Mouse (Mus musculus): ENCODE measurements at regions not wholly inside any gene's neighbourhood (a gene's known extent, or its start where the extent isn't known, plus 50 kb on each side); places are given as distances from the start of the nearest gene placed in this dataset.

DNA sequence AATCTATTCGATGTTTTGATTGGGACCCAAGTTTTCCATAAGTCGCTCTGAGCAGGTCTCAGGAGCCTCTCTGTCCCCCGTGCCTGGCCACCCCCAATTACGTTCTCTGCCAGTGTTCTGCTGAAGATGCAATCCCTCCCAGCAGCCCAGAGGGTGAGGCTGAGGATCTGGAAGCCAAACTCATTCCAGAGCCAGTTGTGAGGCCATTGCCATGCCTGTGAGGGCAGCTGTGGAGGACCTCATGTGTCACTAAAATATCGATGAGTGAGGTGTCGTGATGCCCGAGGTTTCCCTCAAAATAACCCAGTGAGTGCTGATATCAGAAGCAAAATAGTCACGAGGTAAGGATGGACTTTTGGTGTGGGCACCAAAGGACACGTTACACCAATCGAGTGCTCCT, 93.1 kb upstream of the Mvb12b start:
- Histone ChIP-seq H3K36me3 (ENCODE audit: control insufficient read depth, insufficient read depth, low read length) (no peaks in the 10 kb centered on the region), H3K4me3 (ENCODE audit: control insufficient read depth, insufficient read depth, low read length) (no peak overlapping the region), H3K4me1 (replicated peaks; ENCODE audit: control insufficient read depth, insufficient read depth, low read length) (peaks cover 4% of the 10 kb centered on the region; the same call in 1 of the 2 replicates), H3K27me3 (ENCODE audit: control insufficient read depth, insufficient read depth, low read length) (no peaks in the 10 kb centered on the region), H3K27ac (ENCODE audit: control insufficient read depth, insufficient read depth, low read length) (no peak overlapping the region)
- WGBS, result 90% methylated on average over 10 of the region's 10 CpGs
- TF ChIP-seq CTCF (IDR thresholded peaks at IDR 0.05; ENCODE audit: borderline replicate concordance, control insufficient read depth, extremely low read depth, insufficient read depth, low read length, poor library complexity) (no peak), POLR2A (IDR thresholded peaks at IDR 0.05; ENCODE audit: control insufficient read depth, extremely low read depth, insufficient read depth, low read length, poor library complexity) (no peak)
- DNase-seq, result no peak

DNA sequence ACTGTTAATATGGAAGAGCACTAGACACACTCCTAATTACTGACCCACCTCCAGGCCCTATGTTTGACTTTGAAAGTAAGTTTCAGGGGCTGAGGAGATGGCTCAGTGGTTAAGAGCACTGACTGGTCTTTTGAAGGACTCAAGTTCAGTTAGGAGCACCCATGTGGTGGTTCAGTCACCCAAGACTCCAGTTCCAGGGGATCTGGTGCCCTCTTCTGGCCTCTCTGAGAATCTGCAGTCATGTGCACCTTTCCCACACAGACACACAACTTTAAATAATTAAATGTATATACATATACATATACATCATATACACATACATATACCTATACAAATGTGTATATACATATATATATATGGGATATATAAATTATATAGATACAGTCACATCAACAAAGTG, 91.5 kb upstream of the Mvb12b start:
- no peaks in the 10 kb centered on the region for H3K36me3 ChIP-seq (ENCODE audit: control insufficient read depth, insufficient read depth, low read length)
- no peak overlapping the region for H3K4me3 ChIP-seq (ENCODE audit: control insufficient read depth, insufficient read depth, low read length)
- no peaks in the 10 kb centered on the region for H3K27me3 ChIP-seq (ENCODE audit: control insufficient read depth, insufficient read depth, low read length)
- DNase-seq, result no peak
- TF ChIP-seq POLR2A (IDR thresholded peaks at IDR 0.05; ENCODE audit: control insufficient read depth, extremely low read depth, insufficient read depth, low read length, poor library complexity) (no peak), CTCF (IDR thresholded peaks at IDR 0.05; ENCODE audit: borderline replicate concordance, control insufficient read depth, extremely low read depth, insufficient read depth, low read length, poor library complexity) (no peak)
- no peak overlapping the region for H3K27ac ChIP-seq (ENCODE audit: control insufficient read depth, insufficient read depth, low read length)
- peaks cover 4% of the 10 kb centered on the region; the same call in 1 of the 2 replicates for H3K4me1 ChIP-seq (replicated peaks; ENCODE audit: control insufficient read depth, insufficient read depth, low read length)

DNA sequence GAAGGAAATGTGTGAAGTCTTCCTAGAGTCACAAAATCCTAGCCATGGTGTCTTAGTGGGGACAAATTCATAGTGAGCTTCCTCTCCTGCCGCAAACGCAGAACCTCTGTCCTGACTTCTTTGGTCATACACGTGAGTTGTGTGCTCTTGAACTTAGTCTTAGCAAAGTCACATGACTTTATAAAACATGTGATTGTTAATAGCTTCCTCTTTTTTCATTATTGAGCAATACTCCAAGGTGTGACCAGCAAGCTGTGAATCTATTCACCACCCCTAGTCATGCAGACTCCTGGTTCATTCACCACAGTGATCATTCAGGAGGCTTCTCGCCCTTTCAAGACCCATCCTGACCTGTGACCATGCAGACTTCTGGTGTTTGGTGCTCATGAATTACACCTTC, 90.8 kb upstream of the Mvb12b start:
- H3K27me3 ChIP-seq (ENCODE audit: control insufficient read depth, insufficient read depth, low read length), result no peaks in the 10 kb centered on the region
- no peak overlapping the region for H3K27ac ChIP-seq (ENCODE audit: control insufficient read depth, insufficient read depth, low read length)
- peaks cover 4% of the 10 kb centered on the region; the same call in 1 of the 2 replicates for H3K4me1 ChIP-seq (replicated peaks; ENCODE audit: control insufficient read depth, insufficient read depth, low read length)
- H3K4me3 ChIP-seq (ENCODE audit: control insufficient read depth, insufficient read depth, low read length), result no peak overlapping the region
- no peak for TF ChIP-seq CTCF (IDR thresholded peaks at IDR 0.05; ENCODE audit: borderline replicate concordance, control insufficient read depth, extremely low read depth, insufficient read depth, low read length, poor library complexity)
- H3K36me3 ChIP-seq (ENCODE audit: control insufficient read depth, insufficient read depth, low read length), result no peaks in the 10 kb centered on the region
- 75% methylated on average over 4 of the region's 4 CpGs for WGBS
- no peak for DNase-seq

DNA sequence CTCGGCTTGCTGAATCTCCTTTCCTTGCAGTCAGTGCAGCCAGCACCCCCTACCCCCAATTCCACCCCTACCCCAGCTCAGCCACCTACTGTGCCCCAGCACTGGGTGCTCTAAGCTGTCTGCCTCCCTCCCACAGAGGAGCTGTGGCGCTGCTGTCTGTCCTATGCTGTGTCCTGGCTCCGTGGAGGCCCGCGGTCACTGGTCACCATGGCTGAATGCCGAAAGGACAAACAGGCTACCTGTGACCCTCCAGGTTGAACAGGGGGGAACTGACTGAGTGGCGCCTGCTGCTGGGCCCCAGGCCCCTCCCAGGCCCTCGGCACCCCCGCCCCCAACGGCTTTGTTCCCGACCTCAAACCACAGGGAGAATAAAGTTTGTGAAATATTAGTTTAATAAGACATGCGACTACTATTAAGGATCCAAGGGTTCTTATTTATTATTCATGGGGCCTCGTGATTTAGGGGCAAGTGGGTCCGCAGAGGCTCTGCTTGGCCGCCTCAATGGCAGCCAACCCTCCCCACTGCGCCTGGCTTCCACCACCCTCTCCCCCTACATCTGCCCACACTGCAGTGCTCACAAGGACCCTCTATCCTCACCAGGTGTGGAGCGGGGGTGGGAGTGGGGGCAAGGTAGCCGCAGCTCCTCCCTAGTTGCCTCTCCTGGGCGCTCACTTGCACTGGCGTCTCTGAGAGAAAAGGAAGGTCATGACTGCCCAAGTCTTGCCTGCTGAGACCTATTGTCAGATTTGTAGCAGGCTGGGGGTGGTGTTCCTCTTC, 90.0 kb upstream of the Mvb12b start:
- no peak overlapping the region for H3K27ac ChIP-seq (ENCODE audit: control insufficient read depth, insufficient read depth, low read length)
- DNase-seq, result no peak
- no peaks in the 10 kb centered on the region for H3K36me3 ChIP-seq (ENCODE audit: control insufficient read depth, insufficient read depth, low read length)
- 88% methylated on average over 20 of the region's 20 CpGs for WGBS
- peaks cover 4% of the 10 kb centered on the region; the same call in 1 of the 2 replicates for H3K4me1 ChIP-seq (replicated peaks; ENCODE audit: control insufficient read depth, insufficient read depth, low read length)
- TF ChIP-seq POLR2A (IDR thresholded peaks at IDR 0.05; ENCODE audit: control insufficient read depth, extremely low read depth, insufficient read depth, low read length, poor library complexity) (no peak), CTCF (IDR thresholded peaks at IDR 0.05; ENCODE audit: borderline replicate concordance, control insufficient read depth, extremely low read depth, insufficient read depth, low read length, poor library complexity) (no peak)
- no peak overlapping the region for H3K4me3 ChIP-seq (ENCODE audit: control insufficient read depth, insufficient read depth, low read length)
- H3K27me3 ChIP-seq (ENCODE audit: control insufficient read depth, insufficient read depth, low read length), result no peaks in the 10 kb centered on the region

DNA sequence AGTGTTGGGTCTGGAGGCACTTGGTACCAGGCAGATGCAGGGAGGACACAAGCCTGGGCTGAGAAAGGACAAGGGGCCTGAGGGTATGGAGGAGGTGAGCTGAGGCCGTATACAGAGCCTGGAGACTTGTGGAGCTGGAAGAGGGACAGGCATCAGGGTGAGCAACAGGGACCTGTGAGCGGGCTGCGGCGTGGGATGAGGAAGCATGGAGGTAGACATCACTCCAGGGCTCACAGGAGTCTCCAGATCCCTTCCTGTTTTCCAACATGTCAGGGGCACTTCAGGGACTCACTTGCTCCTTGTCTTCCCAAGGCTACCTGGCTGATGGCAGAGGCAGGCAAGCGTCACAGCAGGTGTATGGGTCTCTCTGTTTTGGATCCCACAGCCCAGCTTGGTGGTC, 89.4 kb upstream of the Mvb12b start:
- no peak for TF ChIP-seq POLR2A (IDR thresholded peaks at IDR 0.05; ENCODE audit: control insufficient read depth, extremely low read depth, insufficient read depth, low read length, poor library complexity)
- TF ChIP-seq CTCF (IDR thresholded peaks at IDR 0.05; ENCODE audit: borderline replicate concordance, control insufficient read depth, extremely low read depth, insufficient read depth, low read length, poor library complexity), result no peak
- H3K27ac ChIP-seq (ENCODE audit: control insufficient read depth, insufficient read depth, low read length), result no peak overlapping the region
- peaks cover 4% of the 10 kb centered on the region; the same call in 1 of the 2 replicates for H3K4me1 ChIP-seq (replicated peaks; ENCODE audit: control insufficient read depth, insufficient read depth, low read length)
- DNase-seq, result no peak
- no peaks in the 10 kb centered on the region for H3K27me3 ChIP-seq (ENCODE audit: control insufficient read depth, insufficient read depth, low read length)
- H3K4me3 ChIP-seq (ENCODE audit: control insufficient read depth, insufficient read depth, low read length), result no peak overlapping the region
- WGBS, result 100% methylated on average over 5 of the region's 5 CpGs
- H3K36me3 ChIP-seq (ENCODE audit: control insufficient read depth, insufficient read depth, low read length), result no peaks in the 10 kb centered on the region

DNA sequence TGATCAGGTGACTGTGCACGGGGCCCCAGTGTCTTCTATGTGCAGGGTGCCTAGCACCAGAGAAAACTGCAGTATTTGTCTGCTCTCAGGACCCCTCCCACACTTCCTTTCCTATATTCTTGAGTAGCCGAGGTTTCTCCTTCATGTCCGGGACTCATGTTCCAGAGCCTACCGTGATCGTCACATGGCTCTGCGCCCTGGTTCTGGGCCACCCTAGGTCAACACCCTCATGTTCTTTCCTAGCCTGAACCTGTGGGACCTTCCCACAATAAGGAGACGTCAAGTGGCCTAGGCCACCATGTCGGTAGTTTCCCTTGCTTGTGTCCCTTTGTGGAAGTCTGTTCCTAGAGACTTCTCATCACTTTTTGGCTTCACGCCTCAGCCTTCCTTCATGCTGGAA, 88.4 kb upstream of the Mvb12b start:
- Histone ChIP-seq H3K27ac (ENCODE audit: control insufficient read depth, insufficient read depth, low read length) (no peak overlapping the region), H3K27me3 (ENCODE audit: control insufficient read depth, insufficient read depth, low read length) (no peaks in the 10 kb centered on the region), H3K4me3 (ENCODE audit: control insufficient read depth, insufficient read depth, low read length) (no peak overlapping the region), H3K4me1 (replicated peaks; ENCODE audit: control insufficient read depth, insufficient read depth, low read length) (peaks cover 4% of the 10 kb centered on the region; the same call in 1 of the 2 replicates), H3K36me3 (ENCODE audit: control insufficient read depth, insufficient read depth, low read length) (no peaks in the 10 kb centered on the region)
- no peak for TF ChIP-seq CTCF (IDR thresholded peaks at IDR 0.05; ENCODE audit: borderline replicate concordance, control insufficient read depth, extremely low read depth, insufficient read depth, low read length, poor library complexity)
- no peak for TF ChIP-seq POLR2A (IDR thresholded peaks at IDR 0.05; ENCODE audit: control insufficient read depth, extremely low read depth, insufficient read depth, low read length, poor library complexity)
- no peak for DNase-seq
- 93% methylated on average over 9 of the region's 9 CpGs for WGBS

Data from thymus, adult 2 months (tissue).